Mouse (Mus musculus): ENCODE measurements around the gene Slc25a51.
"Not testable (repeated sequence)": the region's sequence is repeated elsewhere in the genome, so short reads cannot be mapped to it uniquely, and the experiment has no call there.

Gene Slc25a51

DNA sequence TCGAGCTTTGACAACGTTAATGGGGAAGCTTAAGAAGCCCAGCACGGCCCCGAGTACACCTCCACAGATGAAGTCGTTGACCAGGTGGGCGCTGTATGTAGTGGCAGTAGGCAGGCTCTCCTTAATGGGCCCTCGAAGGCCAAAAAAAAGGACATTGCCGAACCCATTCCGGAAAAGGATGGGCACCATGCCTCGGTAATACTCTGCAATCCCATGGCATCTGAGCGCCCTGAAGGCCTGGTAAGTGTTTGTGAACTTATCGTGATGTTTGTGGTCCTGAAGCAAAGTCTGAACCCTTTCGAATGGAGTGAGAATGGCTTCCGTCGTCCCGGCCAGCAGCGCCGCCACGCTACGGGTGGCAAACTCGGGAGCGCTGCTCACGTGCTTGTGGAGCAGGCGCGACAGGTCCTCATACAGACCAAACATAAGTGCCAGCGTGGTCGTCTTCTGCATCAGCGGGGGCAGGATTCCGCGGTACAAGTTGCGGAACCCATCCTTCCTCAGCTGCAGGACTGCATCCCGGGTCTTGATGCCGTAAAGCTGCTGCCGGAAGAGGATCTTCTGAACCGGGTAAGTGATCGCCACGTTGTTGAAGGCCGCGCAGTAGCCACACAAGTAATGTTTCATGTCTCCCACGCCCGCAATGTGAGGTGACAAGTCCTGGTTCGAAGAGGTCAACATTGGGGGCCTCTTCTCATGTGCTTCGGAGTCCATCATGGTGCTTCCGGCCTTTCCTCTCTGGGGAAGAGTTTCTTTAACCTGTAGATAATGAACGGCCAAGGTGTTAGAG, 8.9 kb downstream of the Slc25a51 start:
- no peak for DNase-seq (ENCODE audit: low spot score)

DNA sequence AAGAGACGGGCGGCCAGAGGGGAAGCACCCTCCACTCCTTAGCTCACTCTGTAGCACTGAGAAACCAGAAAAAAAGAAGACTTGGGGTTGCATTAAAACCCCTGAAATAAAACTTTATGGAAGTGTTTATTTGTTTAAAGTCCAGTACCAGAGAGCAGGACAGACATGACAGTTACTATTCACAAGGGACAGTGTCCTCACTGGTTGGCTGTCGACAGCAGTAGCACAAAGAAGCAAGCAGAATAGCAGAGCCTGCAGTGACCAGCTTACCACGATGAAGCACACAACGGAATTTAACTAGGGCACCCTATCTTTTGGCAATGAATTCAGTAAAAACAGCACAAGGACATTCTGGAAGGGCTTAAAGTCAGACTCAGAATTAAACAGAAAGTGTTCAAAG, 10.3 kb downstream of the Slc25a51 start:
- DNase-seq (ENCODE audit: low spot score), result not testable (repeated sequence)

GRCm38 (mm10) chr4:45396211-45396610, 12.4 kb downstream of the Slc25a51 start:
- DNase-seq (ENCODE audit: low spot score), result not testable (repeated sequence)

- DNase-seq (ENCODE audit: low spot score), result no peak
These were observed 14.9 kb downstream of the Slc25a51 start for GRCm38 (mm10) chr4:45393658-45394057.

DNA sequence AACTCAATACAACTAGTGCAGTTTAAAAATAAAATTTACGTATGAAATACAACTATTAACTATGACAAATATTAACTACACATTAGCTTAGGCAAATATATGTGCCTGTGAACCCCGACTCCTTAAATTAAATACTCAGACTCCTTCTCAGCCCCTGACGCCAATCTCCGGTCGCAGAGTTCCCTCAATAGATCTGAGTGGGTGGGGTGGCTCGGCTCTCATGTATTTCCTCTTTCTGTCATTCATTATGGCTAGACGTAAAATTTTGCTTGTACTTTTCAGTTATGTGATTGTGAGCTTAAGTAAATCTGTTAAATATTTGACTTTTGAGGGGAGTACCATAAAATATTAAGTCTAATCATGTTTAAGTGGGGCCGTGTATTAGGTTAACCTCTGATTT, 15.6 kb downstream of the Slc25a51 start:
- DNase-seq (ENCODE audit: low spot score), result no peak

GRCm38 (mm10) chr4:45392572-45392971, 16.0 kb downstream of the Slc25a51 start:
- no peak for DNase-seq (ENCODE audit: low spot score)

DNA sequence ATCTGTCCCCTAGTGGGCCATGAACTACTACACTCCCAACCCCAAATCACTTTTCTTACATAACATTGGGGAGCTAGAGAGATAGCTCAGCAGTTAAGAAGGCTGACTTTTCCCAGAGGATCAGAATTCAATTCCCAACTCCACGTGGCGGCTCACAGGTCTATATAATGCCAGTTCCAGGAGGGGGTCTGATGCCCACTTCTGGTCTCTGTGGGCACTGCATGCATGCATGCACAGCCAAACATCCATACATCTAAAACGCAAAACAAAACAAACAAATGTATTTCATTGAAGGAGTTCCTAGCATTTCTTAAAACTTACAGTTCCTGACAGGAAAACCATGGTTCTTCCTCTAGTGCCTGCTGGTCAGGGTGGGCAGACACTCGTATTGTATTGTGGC, 16.5 kb downstream of the Slc25a51 start:
- no peak for DNase-seq (ENCODE audit: low spot score)

DNA sequence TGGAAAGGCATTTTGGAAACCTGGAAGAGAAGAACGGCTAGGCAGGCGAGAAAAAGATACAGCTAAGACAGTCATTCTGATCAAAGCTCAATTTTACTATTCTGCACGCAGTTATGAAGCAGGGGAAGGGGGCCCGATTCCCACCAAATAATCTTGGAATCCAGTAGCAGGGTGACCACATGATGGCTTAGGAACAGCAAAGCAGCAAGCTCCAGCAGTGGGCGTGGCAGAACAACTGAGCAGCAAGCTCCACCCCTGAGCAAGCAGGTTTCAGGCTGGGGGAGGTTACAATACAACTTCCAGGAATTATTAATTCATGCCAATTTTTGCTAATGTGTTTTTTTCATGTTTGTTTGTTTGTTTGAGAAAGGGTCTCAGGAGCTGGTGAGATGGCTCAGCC, 21.3 kb downstream of the Slc25a51 start:
- not testable (repeated sequence) for DNase-seq (ENCODE audit: low spot score)

DNA sequence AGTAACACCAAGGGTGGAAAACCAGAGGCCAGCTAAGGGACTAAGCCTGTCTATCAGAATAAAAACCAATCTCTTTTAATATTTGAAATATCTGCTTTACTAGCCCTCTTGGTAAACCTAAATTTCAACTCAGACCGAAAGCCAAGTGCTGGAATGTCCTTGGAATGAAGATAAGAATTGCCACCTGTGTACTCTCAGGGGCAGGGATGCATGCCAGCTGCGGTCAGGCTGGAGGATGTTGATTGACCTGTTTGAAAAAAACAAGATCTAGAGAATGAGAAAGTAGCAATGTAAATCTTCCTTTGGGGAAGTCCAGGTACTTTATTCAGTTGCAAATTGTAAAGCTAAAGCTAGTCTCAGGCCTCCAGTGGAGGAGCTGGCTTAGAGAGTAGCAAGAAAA, 26.4 kb downstream of the Slc25a51 start:
- DNase-seq (ENCODE audit: low spot score), result not testable (repeated sequence)

DNA sequence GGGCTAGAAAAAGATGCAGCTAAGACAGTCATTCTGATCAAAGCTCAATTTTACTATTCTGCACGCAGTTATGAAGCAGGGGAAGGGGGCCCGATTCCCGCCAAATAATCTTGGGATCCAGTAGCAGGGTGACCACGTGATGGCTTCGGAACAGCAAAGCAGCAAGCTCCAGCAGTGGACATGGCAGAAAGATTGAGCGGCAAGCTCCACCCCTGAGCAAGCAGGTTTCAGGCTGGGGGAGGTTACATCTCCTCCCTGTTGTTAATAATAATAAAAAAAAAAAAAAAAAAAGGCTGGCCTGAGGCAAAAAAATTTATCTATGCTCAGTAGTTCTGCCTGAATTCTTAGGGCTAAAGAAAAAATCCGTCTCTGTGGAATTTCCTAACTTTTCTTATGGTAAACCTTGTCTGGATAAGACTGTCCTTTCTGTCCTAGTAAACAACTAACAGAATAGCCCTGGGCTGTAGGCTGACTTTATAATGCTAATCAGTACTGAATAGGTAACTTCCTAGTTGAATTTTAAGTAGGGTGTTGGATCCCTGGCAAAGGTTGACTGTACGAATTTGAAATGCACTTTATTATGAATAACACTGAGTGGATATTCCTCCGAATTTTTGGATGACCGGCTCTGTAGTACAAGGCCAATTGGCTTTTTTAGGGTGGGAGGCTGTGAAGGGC, 27.5 kb downstream of the Slc25a51 start:
- not testable (repeated sequence) for DNase-seq (ENCODE audit: low spot score)

- no peak for DNase-seq (ENCODE audit: low spot score)
These were observed 32.0 kb downstream of the Slc25a51 start for GRCm38 (mm10) chr4:45376573-45376972.

DNA sequence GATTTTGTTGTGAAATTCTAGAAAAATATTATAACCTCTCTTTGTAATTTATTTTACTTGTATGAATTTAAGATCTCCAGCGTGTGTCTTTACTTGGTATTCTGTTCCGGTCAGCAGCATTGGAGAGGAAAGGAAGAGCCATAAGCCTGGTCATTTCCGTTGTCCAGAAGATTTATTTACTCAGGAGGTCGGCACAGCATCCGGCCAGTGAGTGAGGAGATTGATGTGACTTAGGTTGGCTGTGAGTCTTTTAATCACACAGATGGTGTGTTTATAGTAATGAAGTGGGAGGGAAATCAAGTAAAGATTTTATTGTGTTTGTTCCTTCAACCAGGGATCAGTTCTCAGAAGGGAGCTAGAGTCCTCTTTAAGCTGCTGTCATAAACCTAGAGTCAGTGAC, 33.7 kb downstream of the Slc25a51 start:
- no peak for DNase-seq (ENCODE audit: low spot score)

GRCm38 (mm10) chr4:45371261-45371660, 37.3 kb downstream of the Slc25a51 start:
- no peak for DNase-seq (ENCODE audit: low spot score)

DNA sequence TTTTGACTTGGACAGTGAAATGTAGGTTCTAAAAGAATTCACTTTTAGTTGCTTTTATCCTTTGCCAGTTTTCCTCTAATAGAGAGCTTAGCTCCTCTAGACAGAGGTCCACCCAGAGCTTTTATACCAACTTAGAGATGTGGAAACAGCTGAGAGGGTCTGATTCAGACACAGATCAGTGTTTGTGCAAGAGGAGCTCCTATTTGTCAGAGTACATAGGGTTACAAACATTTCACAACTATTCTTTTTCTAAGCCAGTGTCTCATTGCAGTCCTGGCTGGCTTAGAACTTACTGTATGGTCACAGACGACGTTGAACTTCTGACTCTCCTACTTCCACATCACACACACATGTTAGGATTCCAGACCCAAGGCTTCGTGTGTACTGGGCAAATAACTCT, 51.9 kb downstream of the Slc25a51 start:
- DNase-seq (ENCODE audit: low spot score), result no peak

Data from ovary, postnatal 36 days (tissue).